Mouse (Mus musculus): Measurements from ENCODE around the gene Rpl7l1. TPM values are rescaled to one million over a fixed set of nuclear protein-coding genes. Genes with fewer than 3 reads are reported as not detected.
"Not testable (repeated sequence)": the region's sequence is repeated elsewhere in the genome, so short reads cannot be mapped to it uniquely, and the experiment has no call there.

Rpl7l1 gene
- polyA plus RNA-seq, 1 experiment, result not detected

GRCm38 (mm10) chr17:46812442-46812841 is 30.0 kb upstream of the Rpl7l1 start:
- Histone ChIP-seq H3K4me1 (ENCODE audit: control insufficient read depth, insufficient read depth, low read length) (peaks cover 12% of the 10 kb centered on the region), H3K27ac (ENCODE audit: insufficient read depth, low read depth, low read length) (no peak overlapping the region), H3K4me3 (ENCODE audit: insufficient read depth, low read depth, low read length) (no peak overlapping the region)
- TF ChIP-seq POLR2A (IDR thresholded peaks at IDR 0.05; ENCODE audit: insufficient read depth, low read depth, low read length) (no peak), CTCF (IDR thresholded peaks at IDR 0.05; ENCODE audit: insufficient read depth, low read depth, low read length) (no peak)
- 47% methylated on average over 1 of the region's 1 CpGs for WGBS

DNA sequence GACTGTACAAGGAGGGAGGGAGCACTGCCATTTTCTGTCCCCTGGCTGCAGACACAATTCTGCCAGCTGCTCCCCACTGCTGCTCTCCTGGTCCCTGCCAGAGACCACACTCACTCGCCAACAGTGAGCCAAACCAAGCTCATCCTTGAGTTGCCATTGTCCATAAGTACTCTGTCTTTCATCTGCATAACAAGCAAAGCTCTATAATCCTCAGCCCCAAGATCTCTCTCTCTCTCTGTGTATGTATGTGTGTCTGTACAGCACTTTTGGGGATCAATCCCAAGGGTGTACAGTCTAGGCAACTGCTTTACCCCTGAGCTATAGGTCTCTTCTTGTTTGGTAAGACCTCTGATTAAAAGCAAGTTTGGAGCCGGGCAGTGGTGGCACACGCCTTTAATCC is 28.2 kb upstream of the Rpl7l1 start:
- no peak overlapping the region for H3K27ac ChIP-seq (ENCODE audit: insufficient read depth, low read depth, low read length)
- WGBS, result 81% methylated on average over 3 of the region's 3 CpGs
- peaks cover 13% of the 10 kb centered on the region for H3K4me1 ChIP-seq (ENCODE audit: control insufficient read depth, insufficient read depth, low read length)
- no peak for TF ChIP-seq CTCF (IDR thresholded peaks at IDR 0.05; ENCODE audit: insufficient read depth, low read depth, low read length)
- H3K4me3 ChIP-seq (ENCODE audit: insufficient read depth, low read depth, low read length), result no peak overlapping the region

DNA sequence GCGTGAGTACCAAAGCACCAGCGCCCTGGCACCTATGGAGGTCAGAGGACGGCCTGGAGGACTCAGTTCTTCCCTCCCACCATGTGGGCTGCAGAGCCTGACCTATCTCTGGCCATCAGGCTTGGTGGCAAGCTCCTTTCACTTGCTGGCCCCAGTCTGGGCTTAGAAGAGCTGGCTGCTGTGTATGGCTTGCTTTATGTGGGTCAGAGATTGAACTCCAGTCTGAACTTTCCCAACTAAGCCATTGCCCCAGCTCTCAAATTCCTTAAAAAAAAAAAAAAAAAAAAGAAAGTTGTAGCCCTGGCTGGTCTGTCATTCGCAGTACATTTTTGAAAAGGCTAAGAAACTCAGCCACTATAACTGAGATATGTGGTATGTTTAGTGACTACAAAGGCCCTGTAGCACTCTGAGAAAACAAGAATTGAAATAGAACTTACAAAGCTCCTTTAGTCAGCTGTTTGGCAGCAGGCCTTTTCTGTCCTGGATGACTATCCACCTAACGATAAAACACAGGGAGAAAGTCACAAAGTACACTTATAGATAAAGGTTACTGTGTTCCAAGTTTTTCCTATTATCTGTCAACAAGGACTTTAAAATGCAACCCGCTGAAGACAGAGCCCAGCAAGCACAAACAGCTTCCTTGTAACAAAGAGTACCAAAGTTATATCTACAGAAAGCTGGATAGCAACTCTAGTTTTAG is 26.8 kb upstream of the Rpl7l1 start:
- no peak overlapping the region for H3K27ac ChIP-seq (ENCODE audit: insufficient read depth, low read depth, low read length)
- no peak overlapping the region for H3K4me3 ChIP-seq (ENCODE audit: insufficient read depth, low read depth, low read length)
- TF ChIP-seq CTCF (IDR thresholded peaks at IDR 0.05; ENCODE audit: insufficient read depth, low read depth, low read length) (no peak), POLR2A (IDR thresholded peaks at IDR 0.05; ENCODE audit: insufficient read depth, low read depth, low read length) (no peak)
- peaks cover 13% of the 10 kb centered on the region for H3K4me1 ChIP-seq (ENCODE audit: control insufficient read depth, insufficient read depth, low read length)
- 72% methylated on average over 6 of the region's 6 CpGs for WGBS

- 88% methylated on average over 10 of the region's 10 CpGs for WGBS
- Histone ChIP-seq H3K4me1 (ENCODE audit: control insufficient read depth, insufficient read depth, low read length) (peaks cover 13% of the 10 kb centered on the region), H3K27ac (ENCODE audit: insufficient read depth, low read depth, low read length) (no peak overlapping the region), H3K4me3 (ENCODE audit: insufficient read depth, low read depth, low read length) (no peak overlapping the region)
- TF ChIP-seq CTCF (IDR thresholded peaks at IDR 0.05; ENCODE audit: insufficient read depth, low read depth, low read length), result no peak
- no peak for TF ChIP-seq POLR2A (IDR thresholded peaks at IDR 0.05; ENCODE audit: insufficient read depth, low read depth, low read length)
Observed at GRCm38 (mm10) chr17:46808376-46808775, 25.9 kb upstream of the Rpl7l1 start.

DNA sequence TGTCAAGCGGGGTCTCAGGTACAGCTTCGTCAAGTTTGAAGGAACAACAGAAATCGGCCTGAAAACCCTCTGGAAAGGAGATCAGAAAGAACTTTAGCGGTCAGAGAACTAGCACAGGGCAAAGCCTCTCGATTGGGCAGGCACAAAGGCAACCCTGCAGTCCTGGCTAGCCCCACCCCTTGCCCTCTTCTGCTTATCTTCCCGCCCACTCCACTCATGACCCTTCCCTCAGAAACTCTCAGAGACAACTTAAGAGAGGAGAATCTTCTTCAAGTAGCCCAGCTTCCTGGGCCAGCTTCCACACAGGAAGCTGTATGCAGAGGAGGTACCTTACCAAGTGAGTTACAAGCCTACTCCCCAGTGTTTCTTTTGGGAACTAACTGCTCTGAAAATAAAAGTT is 19.3 kb upstream of the Rpl7l1 start:
- Histone ChIP-seq H3K4me1 (ENCODE audit: control insufficient read depth, insufficient read depth, low read length) (peaks cover 2% of the 10 kb centered on the region; the same call in 1 of the 2 replicates), H3K27ac (ENCODE audit: insufficient read depth, low read depth, low read length) (no peak overlapping the region), H3K4me3 (ENCODE audit: insufficient read depth, low read depth, low read length) (no peak overlapping the region)
- no peak for TF ChIP-seq CTCF (IDR thresholded peaks at IDR 0.05; ENCODE audit: insufficient read depth, low read depth, low read length)
- no peak for TF ChIP-seq POLR2A (IDR thresholded peaks at IDR 0.05; ENCODE audit: insufficient read depth, low read depth, low read length)
- 87% methylated on average over 6 of the region's 6 CpGs for WGBS

DNA sequence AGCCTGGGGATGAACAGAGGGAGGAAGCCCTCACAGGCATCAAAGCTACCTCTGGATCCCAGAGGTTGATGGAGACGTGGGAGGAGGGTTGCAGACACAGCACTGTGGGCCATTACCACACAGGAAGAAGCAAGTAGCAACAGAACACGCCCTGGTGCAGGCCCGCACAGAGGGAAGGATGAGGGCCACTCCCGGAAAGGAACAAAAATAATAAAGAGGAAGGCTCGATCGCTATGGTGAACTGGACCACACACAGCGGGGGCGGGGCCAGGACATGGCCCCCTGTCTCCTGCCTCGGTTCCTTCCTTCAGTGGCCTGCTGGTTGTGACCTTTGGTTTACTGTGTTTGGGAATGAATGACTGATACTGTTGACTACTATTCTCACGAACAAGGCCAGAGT is 17.2 kb upstream of the Rpl7l1 start:
- no peak for TF ChIP-seq POLR2A (IDR thresholded peaks at IDR 0.05; ENCODE audit: insufficient read depth, low read depth, low read length)
- no peak for TF ChIP-seq CTCF (IDR thresholded peaks at IDR 0.05; ENCODE audit: insufficient read depth, low read depth, low read length)
- no peak overlapping the region for H3K27ac ChIP-seq (ENCODE audit: insufficient read depth, low read depth, low read length)
- peaks cover 5% of the 10 kb centered on the region; the same call in 1 of the 2 replicates for H3K4me1 ChIP-seq (ENCODE audit: control insufficient read depth, insufficient read depth, low read length)
- H3K4me3 ChIP-seq (ENCODE audit: insufficient read depth, low read depth, low read length), result no peak overlapping the region
- WGBS, result 81% methylated on average over 10 of the region's 10 CpGs

- WGBS, result 50% methylated on average over 7 of the region's 8 CpGs
- TF ChIP-seq CTCF (IDR thresholded peaks at IDR 0.05; ENCODE audit: insufficient read depth, low read depth, low read length), result no peak
- TF ChIP-seq POLR2A (IDR thresholded peaks at IDR 0.05; ENCODE audit: insufficient read depth, low read depth, low read length), result no peak
- Histone ChIP-seq H3K4me3 (ENCODE audit: insufficient read depth, low read depth, low read length) (no peak overlapping the region), H3K27ac (ENCODE audit: insufficient read depth, low read depth, low read length) (no peak overlapping the region), H3K4me1 (ENCODE audit: control insufficient read depth, insufficient read depth, low read length) (peaks cover 5% of the 10 kb centered on the region; the same call in 1 of the 2 replicates)
Observed at GRCm38 (mm10) chr17:46797386-46797785, 14.9 kb upstream of the Rpl7l1 start.

- TF ChIP-seq CTCF (IDR thresholded peaks at IDR 0.05; ENCODE audit: insufficient read depth, low read depth, low read length), result no peak
- no peak for TF ChIP-seq POLR2A (IDR thresholded peaks at IDR 0.05; ENCODE audit: insufficient read depth, low read depth, low read length)
- WGBS, result 75% methylated on average over 4 of the region's 4 CpGs
- Histone ChIP-seq H3K27ac (ENCODE audit: insufficient read depth, low read depth, low read length) (no peak overlapping the region), H3K4me1 (ENCODE audit: control insufficient read depth, insufficient read depth, low read length) (peaks cover 5% of the 10 kb centered on the region; the same call in 1 of the 2 replicates), H3K4me3 (ENCODE audit: insufficient read depth, low read depth, low read length) (no peak overlapping the region)
Observed at GRCm38 (mm10) chr17:46796743-46797142, 14.3 kb upstream of the Rpl7l1 start.

GRCm38 (mm10) chr17:46792963-46793362 is 10.5 kb upstream of the Rpl7l1 start:
- 86% methylated on average over 2 of the region's 2 CpGs for whole genome bisulfite sequencing
- Histone ChIP-seq H3K4me3 (ENCODE audit: insufficient read depth, low read depth, low read length) (no peak overlapping the region), H3K4me1 (ENCODE audit: control insufficient read depth, insufficient read depth, low read length) (peaks cover 5% of the 10 kb centered on the region; the same call in 1 of the 2 replicates), H3K27ac (ENCODE audit: insufficient read depth, low read depth, low read length) (no peak overlapping the region)
- no peak for TF ChIP-seq CTCF (IDR thresholded peaks at IDR 0.05; ENCODE audit: insufficient read depth, low read depth, low read length)
- no peak for TF ChIP-seq POLR2A (IDR thresholded peaks at IDR 0.05; ENCODE audit: insufficient read depth, low read depth, low read length)

DNA sequence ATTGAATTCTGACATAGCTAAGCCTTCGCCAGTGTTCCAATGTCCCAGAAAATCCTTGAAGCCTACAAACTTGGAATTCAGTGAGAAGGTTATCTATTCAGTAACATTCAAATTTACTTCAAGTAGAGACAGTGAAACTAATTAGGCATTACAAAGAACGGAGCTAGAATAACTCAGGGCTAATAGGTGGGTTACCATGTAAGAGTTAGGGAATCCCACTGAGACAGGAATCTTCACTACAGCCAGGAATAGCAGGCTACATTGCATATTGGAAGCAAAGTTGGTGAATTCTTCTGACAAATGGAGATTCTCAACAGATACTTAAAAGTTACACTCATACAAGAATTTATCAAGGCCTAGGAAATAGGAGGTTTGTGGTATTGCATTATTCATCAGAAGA is 5.5 kb upstream of the Rpl7l1 start:
- not testable (repeated sequence) for H3K4me3 ChIP-seq (ENCODE audit: insufficient read depth, low read depth, low read length); H3K27ac ChIP-seq (ENCODE audit: insufficient read depth, low read depth, low read length); H3K4me1 ChIP-seq (ENCODE audit: control insufficient read depth, insufficient read depth, low read length)
- WGBS, result 46% methylated on average over 2 of the region's 2 CpGs
